Mouse (Mus musculus) gastrocnemius, adult 18-20 months (tissue): Measurements from ENCODE around the gene Gcg. TPM values are rescaled to one million over a fixed set of nuclear protein-coding genes. Genes with fewer than 3 reads are reported as not detected.

Experiments
- DNase-seq: peaks from one replicate; pipeline ENCODE4 v3.0.0; 2021; ENCODE audit warnings: low spot score
- total RNA-seq, 2 experiments: library from RNA; stranded (reverse); gene quantifications; 2 replicates each; pipeline ENCODE4 v1.2.3; 2021

Gcg gene
- total RNA-seq, 2 experiments from 2014 or later, result not detected

GRCm38 (mm10) chr2:62460231-62460710 is 23.2 kb downstream of the Gcg start:
- no peak for DNase-seq

- peak; percentile 24 for DNase-seq
Measured at GRCm38 (mm10) chr2:62459241-62460174, 23.9 kb downstream of the Gcg start.

GRCm38 (mm10) chr2:62458070-62458469 is 25.4 kb downstream of the Gcg start:
- peak; percentile 23 for DNase-seq

DNA sequence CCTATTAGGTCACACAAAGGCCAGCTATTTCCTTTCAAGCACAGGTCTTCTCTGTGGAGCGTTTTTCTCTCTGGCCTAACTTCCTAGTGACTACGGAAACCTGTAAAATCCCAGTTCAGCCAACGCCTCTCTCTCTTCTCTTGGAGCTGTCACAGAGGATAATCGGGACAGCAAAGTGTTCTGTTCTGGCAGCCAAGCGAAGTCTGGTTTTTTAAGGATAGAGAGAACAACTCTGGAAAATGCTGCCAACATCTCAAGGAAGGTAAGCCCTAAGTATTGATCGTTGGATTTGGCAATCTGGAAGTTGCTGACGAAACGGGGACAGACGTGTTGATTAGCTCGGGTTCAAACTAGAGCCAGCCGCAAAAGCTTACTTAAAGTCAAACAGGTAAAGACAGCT is 28.5 kb downstream of the Gcg start:
- DNase-seq, result no peak

DNA sequence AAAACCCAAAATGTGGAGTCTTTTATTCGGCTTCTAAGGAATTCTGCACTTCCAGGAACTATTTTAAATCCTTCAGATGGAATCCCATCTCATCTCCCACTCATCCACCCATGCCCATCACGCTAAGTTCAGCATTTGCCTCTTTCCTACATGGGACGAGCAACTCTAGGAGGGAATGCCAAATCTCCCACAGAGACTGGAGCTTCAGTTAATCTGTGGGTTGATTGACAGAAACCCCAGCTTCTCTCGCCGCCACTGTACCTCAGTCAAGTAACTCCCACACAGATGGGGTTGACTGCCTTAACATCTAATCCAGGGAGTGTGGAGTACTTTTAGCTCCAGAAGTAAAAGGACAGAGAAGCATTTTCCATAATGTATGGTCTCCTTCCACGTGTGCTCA is 29.4 kb downstream of the Gcg start:
- DNase-seq, result no peak

- DNase-seq, result no peak
Measured at GRCm38 (mm10) chr2:62450364-62450763, 33.1 kb downstream of the Gcg start.

DNA sequence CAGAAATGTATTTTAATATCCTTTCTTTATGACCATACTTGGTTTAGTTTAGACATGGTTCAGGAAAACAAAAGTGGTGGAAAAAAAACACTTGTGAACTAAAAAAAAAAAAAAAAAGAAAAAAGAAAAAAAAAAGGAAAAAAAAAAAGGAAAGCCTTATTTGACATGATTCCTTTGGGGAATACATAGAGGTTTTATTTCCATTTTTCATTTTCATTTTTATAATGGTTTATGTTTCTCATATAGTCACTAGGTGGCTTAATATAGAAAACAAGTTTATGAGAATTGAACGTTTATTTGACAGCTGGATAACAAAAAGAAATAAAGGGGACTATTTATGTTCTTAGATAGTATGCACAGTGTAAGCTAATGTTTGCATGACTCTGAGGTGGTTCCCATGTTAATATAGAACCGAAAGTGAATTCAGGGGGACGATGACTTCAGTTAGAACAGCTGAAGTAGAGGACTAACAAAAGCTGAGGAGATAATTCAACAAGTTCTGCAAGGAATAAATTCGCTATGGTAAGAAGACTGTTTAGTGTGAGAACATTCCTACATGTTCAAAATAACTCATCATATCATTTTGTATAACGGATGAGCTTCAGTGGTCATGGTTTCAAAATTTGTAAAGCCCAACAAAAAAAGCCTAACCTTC is 33.6 kb downstream of the Gcg start:
- DNase-seq, result no peak

GRCm38 (mm10) chr2:62440802-62441544 is 42.5 kb downstream of the Gcg start:
- peak; percentile 40 for DNase-seq

DNA sequence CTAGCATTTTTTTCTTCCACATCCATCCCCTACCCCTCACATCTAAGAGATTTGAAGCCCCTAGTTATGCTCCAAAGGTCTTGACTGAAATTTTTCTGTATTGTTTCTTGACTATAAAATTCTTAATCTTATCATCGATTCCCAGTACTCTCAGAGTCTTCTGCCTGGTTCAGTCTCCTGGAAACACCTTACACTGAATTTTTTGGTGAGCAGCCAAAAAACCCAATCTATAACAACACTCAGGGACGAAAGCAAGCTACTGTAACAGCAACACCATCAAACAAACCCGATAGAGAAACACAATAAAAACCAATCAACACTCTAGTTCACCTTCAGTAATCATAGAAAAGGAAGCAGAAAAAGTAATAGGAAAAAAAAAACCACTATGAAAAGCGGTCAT is 43.4 kb downstream of the Gcg start:
- no peak for DNase-seq

DNA sequence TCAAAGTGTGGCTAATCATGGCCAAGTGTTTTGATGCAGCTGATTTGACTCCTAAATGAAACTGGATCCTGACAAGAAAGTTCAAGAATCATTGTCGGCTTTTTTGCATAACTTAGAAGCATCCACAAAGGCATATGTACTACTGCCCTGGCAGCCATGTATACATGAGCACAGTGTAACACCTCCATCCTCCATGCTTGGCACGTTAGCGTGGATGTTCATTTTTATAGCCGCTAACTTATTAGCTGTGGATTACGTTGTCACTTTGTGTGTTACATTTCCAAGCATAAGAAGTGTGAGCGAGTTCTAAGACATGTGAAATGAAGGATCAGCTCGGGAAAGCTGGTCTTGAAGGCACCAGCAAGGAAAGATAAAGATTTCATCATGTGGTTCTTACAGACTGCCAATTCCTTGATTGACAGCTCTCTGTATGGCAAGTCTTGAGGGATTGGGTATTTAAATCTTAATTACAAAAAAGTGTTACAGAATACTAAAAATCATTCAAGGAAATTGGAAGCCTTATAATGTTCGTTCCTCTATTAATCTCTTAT is 52.1 kb downstream of the Gcg start:
- no peak for DNase-seq

GRCm38 (mm10) chr2:62425941-62426340 is 57.5 kb downstream of the Gcg start:
- DNase-seq, result peak; percentile 8

Other genes with a start within 250 kb of the Gcg start
- gene Dpp4, start 71.4 kb downstream of the Gcg start, total RNA-seq, result 1 to 10 TPM; 2.2 to 2.8 TPM
- 1 to 10 TPM; 3.4 to 3.7 TPM for gene Fap, start 90.4 kb upstream of the Gcg start, total RNA-seq
- 1 to 10 TPM; 3.5 to 3.8 TPM for gene Ifih1, start 162.6 kb upstream of the Gcg start, total RNA-seq
- 1 to 10 TPM; 6.4 to 8.3 TPM for gene Gca, start 180.6 kb upstream of the Gcg start, total RNA-seq